Mouse (Mus musculus): Measurements from ENCODE around the gene Galnt10. TPM values are rescaled to one million over a fixed set of nuclear protein-coding genes. Genes with fewer than 3 reads are reported as not detected.

Gene Galnt10
- polyA plus RNA-seq, 1 experiment from 2014 or later, result 8.8 TPM

DNA sequence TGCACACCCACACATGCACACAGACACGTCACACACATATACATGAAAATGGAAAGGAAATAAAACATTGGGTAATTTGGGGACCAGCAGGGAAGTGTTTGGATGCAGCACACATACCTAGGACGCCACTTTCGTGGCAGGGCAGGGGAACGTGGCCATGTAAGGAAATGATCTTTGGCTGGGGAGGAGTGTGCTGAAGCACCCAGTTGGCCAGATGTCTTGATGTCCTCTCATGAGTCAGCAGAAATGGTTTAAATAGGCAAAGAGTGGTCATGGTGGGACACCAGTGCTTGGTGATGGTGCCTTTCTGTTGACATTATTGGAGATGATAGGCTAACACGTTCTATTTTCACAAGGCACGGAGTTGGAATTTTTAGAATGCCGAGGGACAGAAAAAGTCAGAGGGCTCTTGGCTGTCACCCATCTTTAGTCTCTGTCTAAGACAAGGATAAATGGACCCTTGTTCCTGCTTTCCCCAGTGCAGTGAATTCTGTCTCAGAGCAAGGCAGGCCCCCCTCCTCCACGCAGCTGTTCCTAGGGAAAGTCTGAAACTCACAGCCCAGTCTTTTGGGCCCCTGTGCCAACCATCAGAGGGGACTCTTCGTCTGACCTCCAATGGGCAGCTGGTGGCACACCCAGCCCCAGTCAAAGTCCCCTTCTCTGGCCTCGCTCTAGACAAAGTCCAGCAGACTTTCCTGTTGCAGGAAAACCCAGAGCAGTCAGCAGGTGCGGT lies 56.1 kb downstream of the Galnt10 start:
- Histone ChIP-seq H3K4me2 (replicated peaks) (no peak overlapping the region), H3K27me3 (ENCODE audit: control insufficient read depth, insufficient read depth, low read length) (no peaks in the 10 kb centered on the region), H3K9ac (no peak overlapping the region), H3K9me3 (ENCODE audit: control insufficient read depth, low read length) (no peaks in the 10 kb centered on the region), H3K4me3 (replicated peaks; ENCODE audit: low read length) (no peak overlapping the region), H3K36me3 (replicated peaks; ENCODE audit: control insufficient read depth, insufficient read depth) (no peaks in the 10 kb centered on the region), H3K4me1 (replicated peaks; ENCODE audit: control insufficient read depth, insufficient read depth, low read length) (peaks cover 15% of the 10 kb centered on the region), H3K27ac (0 out of 2 replicates have a peak overlapping the region, but pooled peaks have one; percentile 48)
- DNase-seq (ENCODE audit: low spot score) (no peak), ATAC-seq (ENCODE audit: low FRiP score) (peak; percentile 21; the same call in 1 of the 2 replicates)
- 68% methylated on average over 11 of the region's 11 CpGs for WGBS

DNA sequence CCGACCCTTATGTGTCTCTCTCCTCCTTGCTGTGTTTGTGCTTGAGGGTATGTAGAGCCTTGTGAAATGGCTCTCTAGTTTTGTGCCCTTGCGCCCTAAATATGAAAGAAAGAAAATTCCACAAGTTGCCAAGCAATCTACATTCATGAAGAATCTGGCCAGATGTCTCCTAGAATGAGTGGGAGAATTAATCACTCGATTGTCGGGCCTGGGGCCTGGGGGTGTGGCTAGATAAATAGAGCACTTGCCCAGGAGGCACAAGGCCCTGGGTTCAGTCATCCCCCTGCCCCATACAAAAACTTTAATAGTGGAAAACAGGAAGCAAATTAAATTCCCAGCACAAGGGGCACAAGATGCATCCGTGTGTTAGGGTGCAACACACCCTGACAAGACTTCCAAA lies 56.7 kb downstream of the Galnt10 start:
- WGBS, result 48% methylated on average over 5 of the region's 5 CpGs
- Histone ChIP-seq H3K4me1 (replicated peaks; ENCODE audit: control insufficient read depth, insufficient read depth, low read length) (peaks cover 9% of the 10 kb centered on the region), H3K4me2 (replicated peaks) (no peak overlapping the region), H3K4me3 (replicated peaks; ENCODE audit: low read length) (no peak overlapping the region), H3K36me3 (replicated peaks; ENCODE audit: control insufficient read depth, insufficient read depth) (no peaks in the 10 kb centered on the region), H3K9ac (no peak overlapping the region), H3K27ac (0 out of 2 replicates have a peak overlapping the region, but pooled peaks have one; percentile 48), H3K9me3 (ENCODE audit: control insufficient read depth, low read length) (0 out of 2 replicates have a peak, but pooled peaks cover 1% of the 10 kb centered on the region), H3K27me3 (ENCODE audit: control insufficient read depth, insufficient read depth, low read length) (no peaks in the 10 kb centered on the region)
- ATAC-seq (ENCODE audit: low FRiP score), result no peak
- no peak for DNase-seq (ENCODE audit: low spot score)

DNA sequence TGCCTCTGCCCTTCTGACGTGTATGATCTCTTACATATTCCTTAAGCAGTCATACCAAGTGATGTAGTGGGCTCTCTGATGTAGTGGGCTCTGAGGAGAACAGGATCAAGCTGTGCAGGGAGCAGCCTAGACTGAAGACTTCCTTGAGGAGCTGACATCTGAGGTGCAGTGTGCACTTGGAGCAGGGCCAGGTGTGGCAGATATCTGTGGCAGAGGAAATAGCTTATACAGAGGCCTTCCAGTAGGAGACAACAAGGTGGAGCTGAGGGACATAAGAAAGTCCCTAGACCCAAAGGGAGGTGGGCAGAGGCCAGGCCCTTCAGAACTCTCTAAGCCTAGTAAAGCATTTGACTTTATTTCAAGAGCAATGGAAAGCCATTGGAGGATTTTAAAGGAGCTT lies 61.4 kb downstream of the Galnt10 start:
- Histone ChIP-seq H3K9me3 (ENCODE audit: control insufficient read depth, low read length) (0 out of 2 replicates have a peak, but pooled peaks cover 4% of the 10 kb centered on the region), H3K4me1 (replicated peaks; ENCODE audit: control insufficient read depth, insufficient read depth, low read length) (no peaks in the 10 kb centered on the region; the same call in 1 of the 2 replicates), H3K36me3 (replicated peaks; ENCODE audit: control insufficient read depth, insufficient read depth) (no peaks in the 10 kb centered on the region), H3K4me3 (replicated peaks; ENCODE audit: low read length) (no peak overlapping the region), H3K9ac (no peak overlapping the region), H3K4me2 (replicated peaks) (no peak overlapping the region), H3K27me3 (ENCODE audit: control insufficient read depth, insufficient read depth, low read length) (no peaks in the 10 kb centered on the region), H3K27ac (no peak overlapping the region)
- DNase-seq (ENCODE audit: low spot score) (no peak), ATAC-seq (ENCODE audit: low FRiP score) (no peak)
- WGBS, result 100% methylated on average over 1 of the region's 1 CpGs

DNA sequence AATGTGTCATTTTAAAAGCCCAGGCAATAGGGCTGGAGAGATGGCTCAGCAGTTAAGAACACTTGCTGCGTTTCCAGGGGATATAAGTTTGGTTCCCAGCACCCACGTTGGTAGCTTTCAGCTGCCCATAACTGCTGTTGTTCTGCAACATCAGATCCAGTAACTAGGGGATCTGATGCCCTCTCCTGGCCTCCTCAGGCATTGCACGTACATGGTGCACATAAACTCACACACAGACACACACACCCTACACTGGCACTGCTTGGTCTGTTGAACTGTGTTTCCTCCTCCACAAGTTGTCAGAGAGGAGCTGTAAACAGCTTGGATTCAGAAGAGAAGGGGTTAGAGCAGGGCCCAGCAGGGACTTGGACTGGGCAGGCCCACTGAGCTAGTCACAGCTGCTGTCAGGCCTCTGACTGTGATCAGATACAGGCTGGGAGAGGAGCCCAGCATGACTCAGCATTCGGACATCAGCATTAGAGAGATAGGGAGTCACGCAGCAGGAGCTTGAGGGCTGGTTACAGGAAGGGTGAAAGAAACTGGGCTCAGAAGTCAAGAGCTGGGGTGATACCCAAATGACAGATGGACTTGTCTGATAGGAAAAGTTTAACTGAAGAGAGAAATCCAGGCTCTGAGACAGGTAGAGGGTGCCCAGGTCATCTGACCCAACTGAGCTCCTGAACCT lies 62.0 kb downstream of the Galnt10 start:
- H3K27me3 ChIP-seq (ENCODE audit: control insufficient read depth, insufficient read depth, low read length), result no peaks in the 10 kb centered on the region
- H3K4me2 ChIP-seq (replicated peaks), result no peak overlapping the region
- no peak for ATAC-seq (ENCODE audit: low FRiP score)
- DNase-seq (ENCODE audit: low spot score), result no peak
- no peak overlapping the region for H3K27ac ChIP-seq
- H3K9ac ChIP-seq, result no peak overlapping the region
- H3K4me3 ChIP-seq (replicated peaks; ENCODE audit: low read length), result no peak overlapping the region
- H3K36me3 ChIP-seq (replicated peaks; ENCODE audit: control insufficient read depth, insufficient read depth), result no peaks in the 10 kb centered on the region
- WGBS, result 93% methylated on average over 5 of the region's 5 CpGs
- no peaks in the 10 kb centered on the region for H3K4me1 ChIP-seq (replicated peaks; ENCODE audit: control insufficient read depth, insufficient read depth, low read length)
- H3K9me3 ChIP-seq (ENCODE audit: control insufficient read depth, low read length), result 0 out of 2 replicates have a peak, but pooled peaks cover 4% of the 10 kb centered on the region

- Histone ChIP-seq H3K36me3 (replicated peaks; ENCODE audit: control insufficient read depth, insufficient read depth) (no peaks in the 10 kb centered on the region), H3K9ac (no peak overlapping the region), H3K4me1 (replicated peaks; ENCODE audit: control insufficient read depth, insufficient read depth, low read length) (no peaks in the 10 kb centered on the region), H3K4me2 (replicated peaks) (no peak overlapping the region), H3K27ac (no peak overlapping the region), H3K9me3 (ENCODE audit: control insufficient read depth, low read length) (0 out of 2 replicates have a peak, but pooled peaks cover 4% of the 10 kb centered on the region), H3K27me3 (ENCODE audit: control insufficient read depth, insufficient read depth, low read length) (no peaks in the 10 kb centered on the region), H3K4me3 (replicated peaks; ENCODE audit: low read length) (no peak overlapping the region)
- 71% methylated on average over 22 of the region's 22 CpGs for WGBS
- DNase-seq (ENCODE audit: low spot score) (no peak), ATAC-seq (ENCODE audit: low FRiP score) (no peak)
Observed at GRCm38 (mm10) chr11:57708174-57709154, 63.2 kb downstream of the Galnt10 start.

GRCm38 (mm10) chr11:57713960-57714359 lies 68.7 kb downstream of the Galnt10 start:
- ATAC-seq (ENCODE audit: low FRiP score) (no peak), DNase-seq (ENCODE audit: low spot score) (no peak)
- H3K4me3 ChIP-seq (replicated peaks; ENCODE audit: low read length), result no peak overlapping the region
- H3K9me3 ChIP-seq (ENCODE audit: control insufficient read depth, low read length), result no peaks in the 10 kb centered on the region
- WGBS, result 82% methylated on average over 6 of the region's 6 CpGs
- no peak overlapping the region for H3K4me2 ChIP-seq (replicated peaks)
- no peak overlapping the region for H3K9ac ChIP-seq
- no peaks in the 10 kb centered on the region for H3K27me3 ChIP-seq (ENCODE audit: control insufficient read depth, insufficient read depth, low read length)
- no peaks in the 10 kb centered on the region for H3K4me1 ChIP-seq (replicated peaks; ENCODE audit: control insufficient read depth, insufficient read depth, low read length)
- no peaks in the 10 kb centered on the region for H3K36me3 ChIP-seq (replicated peaks; ENCODE audit: control insufficient read depth, insufficient read depth)
- no peak overlapping the region for H3K27ac ChIP-seq

DNA sequence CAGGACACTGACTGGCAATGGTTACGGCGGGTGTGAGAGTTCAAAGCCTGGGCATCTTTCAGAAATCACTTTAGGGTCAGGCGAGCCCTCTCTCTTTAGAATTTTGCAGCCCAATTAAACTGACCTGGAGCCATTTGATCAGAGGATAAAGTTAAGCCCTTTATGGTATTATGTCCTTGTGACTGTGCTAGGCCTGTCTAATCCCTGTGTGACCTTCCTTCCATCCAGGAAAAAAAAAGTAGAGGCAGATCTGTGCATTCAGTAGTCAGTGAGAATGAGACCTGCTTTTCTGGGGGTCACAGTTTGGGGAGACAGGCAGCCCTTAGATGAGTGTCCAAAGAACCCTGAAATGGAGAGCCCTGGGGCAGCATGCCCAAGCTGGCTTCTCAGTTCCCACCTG lies 71.5 kb downstream of the Galnt10 start:
- H3K36me3 ChIP-seq (replicated peaks; ENCODE audit: control insufficient read depth, insufficient read depth), result no peaks in the 10 kb centered on the region
- no peak overlapping the region for H3K9ac ChIP-seq
- H3K27me3 ChIP-seq (ENCODE audit: control insufficient read depth, insufficient read depth, low read length), result no peaks in the 10 kb centered on the region
- H3K27ac ChIP-seq, result no peak overlapping the region
- H3K9me3 ChIP-seq (ENCODE audit: control insufficient read depth, low read length), result no peaks in the 10 kb centered on the region
- no peak overlapping the region for H3K4me3 ChIP-seq (replicated peaks; ENCODE audit: low read length)
- WGBS, result 71% methylated on average over 3 of the region's 3 CpGs
- no peak for ATAC-seq (ENCODE audit: low FRiP score)
- H3K4me1 ChIP-seq (replicated peaks; ENCODE audit: control insufficient read depth, insufficient read depth, low read length), result peaks cover 9% of the 10 kb centered on the region; the same call in 1 of the 2 replicates
- DNase-seq (ENCODE audit: low spot score), result no peak
- H3K4me2 ChIP-seq (replicated peaks), result no peak overlapping the region

DNA sequence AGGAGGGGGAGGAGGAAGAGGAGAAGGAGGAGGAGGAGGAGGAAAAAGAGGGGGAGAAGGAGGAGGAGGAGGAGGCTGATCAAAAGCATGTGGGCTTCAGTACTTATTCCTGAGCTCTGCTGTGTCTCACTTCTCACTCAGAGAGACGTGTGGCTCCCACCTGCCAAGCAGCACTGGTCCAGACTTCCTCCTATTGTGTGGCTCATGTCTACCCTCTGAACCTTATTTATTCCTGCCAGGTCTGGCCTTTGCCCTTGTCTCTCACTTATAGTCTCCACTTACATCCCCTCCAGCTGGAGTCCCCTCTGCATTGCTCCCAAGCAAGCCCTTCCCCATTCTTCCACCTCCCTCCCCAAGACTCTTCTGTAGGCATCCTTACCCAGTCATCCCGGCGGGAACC lies 72.2 kb downstream of the Galnt10 start:
- H3K4me1 ChIP-seq (replicated peaks; ENCODE audit: control insufficient read depth, insufficient read depth, low read length), result peaks cover 9% of the 10 kb centered on the region; the same call in 1 of the 2 replicates
- H3K27me3 ChIP-seq (ENCODE audit: control insufficient read depth, insufficient read depth, low read length), result no peaks in the 10 kb centered on the region
- WGBS, result 67% methylated on average over 3 of the region's 3 CpGs
- no peak overlapping the region for H3K9ac ChIP-seq
- no peak overlapping the region for H3K4me3 ChIP-seq (replicated peaks; ENCODE audit: low read length)
- H3K9me3 ChIP-seq (ENCODE audit: control insufficient read depth, low read length), result no peaks in the 10 kb centered on the region
- ATAC-seq (ENCODE audit: low FRiP score) (no peak), DNase-seq (ENCODE audit: low spot score) (no peak)
- H3K4me2 ChIP-seq (replicated peaks), result no peak overlapping the region
- H3K36me3 ChIP-seq (replicated peaks; ENCODE audit: control insufficient read depth, insufficient read depth), result no peaks in the 10 kb centered on the region
- no peak overlapping the region for H3K27ac ChIP-seq

DNA sequence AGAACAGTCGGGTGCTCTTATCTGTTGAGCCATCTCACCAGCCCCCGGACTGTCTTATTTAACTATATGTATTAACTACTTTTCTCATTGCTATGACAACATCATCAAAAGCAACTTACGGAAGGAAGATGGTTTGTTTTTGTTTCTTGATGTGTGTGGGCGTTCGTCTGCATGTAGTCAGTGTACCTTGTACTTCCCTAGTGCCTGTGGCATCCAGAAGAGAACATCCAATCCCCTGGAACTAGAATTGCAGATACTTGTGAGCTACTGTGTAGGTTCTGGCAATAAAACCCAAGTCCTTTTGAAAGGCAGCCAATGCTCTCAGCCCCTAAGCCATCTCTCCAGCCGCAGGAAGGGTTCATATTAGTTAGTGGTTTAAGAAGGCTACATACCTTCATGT lies 72.8 kb downstream of the Galnt10 start:
- DNase-seq (ENCODE audit: low spot score) (no peak), ATAC-seq (ENCODE audit: low FRiP score) (no peak)
- Histone ChIP-seq H3K4me3 (replicated peaks; ENCODE audit: low read length) (no peak overlapping the region), H3K4me2 (replicated peaks) (no peak overlapping the region), H3K9me3 (ENCODE audit: control insufficient read depth, low read length) (no peaks in the 10 kb centered on the region), H3K9ac (no peak overlapping the region), H3K27me3 (ENCODE audit: control insufficient read depth, insufficient read depth, low read length) (no peaks in the 10 kb centered on the region), H3K36me3 (replicated peaks; ENCODE audit: control insufficient read depth, insufficient read depth) (no peaks in the 10 kb centered on the region), H3K27ac (no peak overlapping the region), H3K4me1 (replicated peaks; ENCODE audit: control insufficient read depth, insufficient read depth, low read length) (peaks cover 9% of the 10 kb centered on the region; the same call in 1 of the 2 replicates)
- 94% methylated on average over 6 of the region's 6 CpGs for WGBS

Measured in hindbrain, embryonic 14.5 days (tissue).